ENCODE assay signal across 9 mouse cellular contexts in the genomic region with DNA sequence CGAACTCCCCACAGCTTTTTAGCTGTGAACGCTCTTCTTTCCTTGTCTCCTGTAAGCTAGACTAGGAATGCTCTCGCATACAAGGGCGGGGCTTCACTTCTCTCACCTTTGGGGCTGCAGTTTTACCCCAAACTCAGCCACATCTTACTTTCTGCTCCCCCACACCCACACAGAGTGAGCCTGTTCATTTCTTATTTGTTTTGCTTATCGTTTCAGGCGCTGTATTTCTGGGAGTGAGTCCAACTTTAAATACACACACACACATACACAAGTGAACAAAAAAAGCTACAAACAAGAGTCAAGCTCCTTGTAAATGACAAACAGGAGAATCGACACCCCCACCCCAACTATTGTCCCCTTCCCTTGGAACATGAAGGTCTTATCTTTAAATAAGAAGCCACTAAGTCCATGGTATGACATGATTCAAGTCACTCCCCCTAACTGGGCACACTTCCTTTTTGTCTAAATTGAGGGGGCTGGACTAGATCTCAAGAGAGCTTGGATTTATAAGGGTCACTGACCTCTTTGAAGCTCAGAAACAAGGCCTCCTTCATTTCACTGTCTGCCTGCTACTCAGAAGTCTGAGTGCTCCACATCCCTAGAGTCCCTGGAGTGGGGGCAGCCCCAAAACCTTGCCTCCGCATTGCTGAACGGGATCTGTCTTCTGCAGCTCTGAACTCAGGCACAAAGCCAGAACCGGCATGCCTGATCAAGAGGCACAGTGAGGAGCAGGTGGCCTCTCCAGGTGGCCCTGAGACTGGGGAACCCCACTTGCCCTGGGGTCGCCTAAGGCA.
A peak's percentile ranks its signal among the peaks of the same experiment; 100 is the strongest.
DNase-seq lines count a peak whose midpoint lies in the region; ATAC-seq lines count a peak whose summit lies in the region.
"Had no signal": no experiment of that assay in that cellular context is flagged by ENCODE, and none has a peak within 500 bp of the region (broad histone marks: within the 10 kb centered on the region; RNA-seq: fewer than 3 reads in every experiment).

No protein-coding gene starts in this region.

- H3K4me1 ChIP-seq in heart, embryonic 13.5 days, result peaks cover 15% of the 10 kb centered on the region
- peaks cover 29% of the 10 kb centered on the region for H3K4me1 ChIP-seq in midbrain, embryonic 10.5 days
- H3K4me1 ChIP-seq in midbrain, embryonic 15.5 days, result peaks cover 33% of the 10 kb centered on the region

- 44% methylated on average over 11 of the region's 11 CpGs for WGBS in heart, embryonic 13.5 days
- WGBS in midbrain, embryonic 10.5 days, result 43% methylated on average over 11 of the region's 11 CpGs
- 38% methylated on average over 11 of the region's 11 CpGs for WGBS in midbrain, embryonic 15.5 days

- no peak overlapping the region for H3K4me3 ChIP-seq in heart, embryonic 13.5 days
- H3K4me3 ChIP-seq in midbrain, embryonic 10.5 days, result no peak overlapping the region
- no peak overlapping the region for H3K4me3 ChIP-seq in midbrain, embryonic 15.5 days

- H3K4me2 ChIP-seq in heart, embryonic 13.5 days, result no peak overlapping the region
- no peak overlapping the region for H3K4me2 ChIP-seq in midbrain, embryonic 15.5 days

- peaks cover 22% of the 10 kb centered on the region for H3K27me3 ChIP-seq in heart, embryonic 13.5 days (replicated peaks)
- H3K27me3 ChIP-seq in midbrain, embryonic 10.5 days (ENCODE audit: low read depth, poor library complexity, severe bottlenecking), result peaks cover 81% of the 10 kb centered on the region
- no peaks in the 10 kb centered on the region for H3K27me3 ChIP-seq in midbrain, embryonic 15.5 days (replicated peaks)

- no peak for ATAC-seq in heart, embryonic 13.5 days (ENCODE audit: extremely low read depth, insufficient number of reproducible peaks, low FRiP score, low TSS enrichment)
- no peak; the same call in 1 of the 2 replicates for ATAC-seq in midbrain, embryonic 15.5 days (replicated peaks)

- H3K27ac ChIP-seq in heart, embryonic 13.5 days (replicated peaks), result peak overlapping the region; percentile 39; the same call in 1 of the 2 replicates
- no peak overlapping the region; the same call in 1 of the 2 replicates for H3K27ac ChIP-seq in midbrain, embryonic 10.5 days (replicated peaks)
- H3K27ac ChIP-seq in midbrain, embryonic 15.5 days, result no peak overlapping the region

- DNase-seq in heart, adult 18-20 months, result no peak
- peak; percentile 27 for DNase-seq in midbrain, embryonic 10.5 days (ENCODE audit: low spot score)
- peak; percentile 37 for DNase-seq in embryo, embryonic 9.5 days (ENCODE audit: extremely low spot score)
- peak; percentile 27 for DNase-seq in lung, postnatal 10 days
- DNase-seq in frontal cortex, postnatal 14 days (ENCODE audit: low spot score in 2 of 2), result no peak
- DNase-seq in spleen, postnatal 14 days (ENCODE audit: low spot score in 2 of 2), result no peak
- DNase-seq: adrenal gland, adult 2 months had no signal

- H3K9ac ChIP-seq in heart, embryonic 13.5 days, result no peak overlapping the region
- H3K9ac ChIP-seq in midbrain, embryonic 15.5 days, result no peak overlapping the region; the same call in 1 of the 2 replicates

- H3K9me3 ChIP-seq in heart, embryonic 13.5 days, result no peaks in the 10 kb centered on the region
- no peaks in the 10 kb centered on the region for H3K9me3 ChIP-seq in midbrain, embryonic 10.5 days (replicated peaks)
- H3K9me3 ChIP-seq in midbrain, embryonic 15.5 days, result no peaks in the 10 kb centered on the region

- H3K36me3 ChIP-seq in heart, embryonic 13.5 days, result no peaks in the 10 kb centered on the region
- no peaks in the 10 kb centered on the region for H3K36me3 ChIP-seq in midbrain, embryonic 10.5 days
- H3K36me3 ChIP-seq in midbrain, embryonic 15.5 days (replicated peaks), result no peaks in the 10 kb centered on the region

Comparison
In these comparisons a context has a peak if more than half of its experiments do, and no peak if none do; other contexts are left out.
1. DNase-seq: peak in midbrain, embryonic 10.5 days (single experiment), embryo, embryonic 9.5 days (single experiment) and lung, postnatal 10 days (single experiment); none in heart, adult 18-20 months (0 of 2), frontal cortex, postnatal 14 days (0 of 2) and spleen, postnatal 14 days (0 of 2).